Mouse (Mus musculus) forebrain, embryonic 12.5 days (tissue): ENCODE data around the gene Naaladl1. TPM values are rescaled to one million over a fixed set of nuclear protein-coding genes. Genes with fewer than 3 reads are reported as not detected.

Experiments
- ATAC-seq: fragments of 200-750 bp; cut with Nextera tagmentation; 2 replicates; pipeline ENCODE4 v1.8.0; 2017; ENCODE audit warnings: moderate TSS enrichment; ENCODE audit not compliant: low FRiP score
- H3K27ac ChIP-seq: fragments of 300-500 bp; sonication (generic); 2 replicates; pipeline ENCODE4 v1.5.1; 2016; ENCODE audit warnings: mild to moderate bottlenecking
- H3K27me3 ChIP-seq: fragments of 300-500 bp; sonication (generic); 2 replicates; pipeline ENCODE4 v1.6.1; 2016; ENCODE audit warnings: mild to moderate bottlenecking
- H3K36me3 ChIP-seq: fragments of 300-500 bp; sonication (generic); replicated peaks from 2 replicates; pipeline ENCODE4 v1.6.1; 2016; ENCODE audit warnings: mild to moderate bottlenecking
- H3K4me1 ChIP-seq: fragments of 300-500 bp; sonication (generic); 2 replicates; pipeline ENCODE4 v1.6.1; 2016
- H3K4me2 ChIP-seq: fragments of 300-500 bp; sonication (generic); 2 replicates; pipeline ENCODE4 v1.6.1; 2016; ENCODE audit warnings: mild to moderate bottlenecking, moderate library complexity
- H3K4me3 ChIP-seq: fragments of 300-500 bp; sonication (generic); replicated peaks from 2 replicates; pipeline ENCODE4 v1.5.1; 2016; ENCODE audit warnings: mild to moderate bottlenecking
- H3K9ac ChIP-seq: fragments of 300-500 bp; sonication (generic); 2 replicates; pipeline ENCODE4 v1.6.1; 2016; ENCODE audit warnings: mild to moderate bottlenecking
- H3K9me3 ChIP-seq: fragments of 300-500 bp; sonication (generic); 2 replicates; pipeline ENCODE4 v1.6.1; 2016
- WGBS: fragments of 180-500 bp; shearing (Covaris S2); methylation state at CpG from one replicate; pipeline ENCODE4 v1.1.7; 2016; 5-methylcytosine and 5-hydroxymethylcytosine counted together
- polyA plus RNA-seq: library from polyadenylated mRNA; unstranded; fragments of >200 nt; fragmentation: Nextera tagmentation; extraction: Ambion mirVana; gene quantifications from 2 replicates; pipeline ENCODE4 v1.2.1, GENCODE M21; 2016

Naaladl1 gene
- polyA plus RNA-seq, 1 experiment from 2014 or later, result 1.2 TPM

GRCm38 (mm10) chr19:6140678-6141393 lies 35.3 kb downstream of the Naaladl1 start, which contains the start of gene Batf2:
TSS of gene Batf2 (plus strand) at chr19:6140983.
- Histone ChIP-seq H3K27ac (peak within 1 kb of the TSS; percentile 99), H3K4me1 (peaks cover 15% of the 10 kb centered on the region), H3K9me3 (0 out of 2 replicates have a peak, but pooled peaks cover 3% of the 10 kb centered on the region), H3K36me3 (peaks cover 19% of the 10 kb centered on the region), H3K4me3 (peak within 1 kb of the TSS; percentile 73), H3K4me2 (peak within 1 kb of the TSS; percentile 92), H3K27me3 (no peaks in the 10 kb centered on the region), H3K9ac (peak within 1 kb of the TSS; percentile 80)
- ATAC-seq, result peak; percentile 93
- under 1% methylated on average over 40 of the region's 68 CpGs for WGBS

DNA sequence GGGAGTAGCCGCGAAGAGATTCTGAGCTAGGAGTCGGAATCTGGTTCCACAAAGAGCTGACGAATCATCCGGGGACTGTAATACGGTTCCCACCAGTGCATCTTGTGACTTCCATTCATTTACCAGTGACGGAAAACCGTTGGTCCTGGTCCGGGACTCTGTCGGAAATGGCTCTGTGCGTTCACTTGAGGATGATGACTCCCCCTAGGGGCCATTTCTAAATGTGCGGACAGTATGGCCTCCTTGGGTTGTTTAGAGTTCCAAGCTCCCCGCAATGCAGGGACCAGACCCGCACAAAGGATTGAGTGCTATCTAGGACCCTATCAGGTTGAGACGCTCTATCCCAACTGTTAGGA lies 35.8 kb downstream of the Naaladl1 start, which contains the start of gene Arl2:
Arl2 (minus strand) TSS at position 155 of the 356 bp plus-strand sequence.
- Histone ChIP-seq H3K9me3 (0 out of 2 replicates have a peak, but pooled peaks cover 3% of the 10 kb centered on the region), H3K4me2 (peak within 1 kb of the TSS; percentile 92), H3K27ac (peak within 1 kb of the TSS; percentile 99), H3K27me3 (no peaks in the 10 kb centered on the region), H3K9ac (peak within 1 kb of the TSS; percentile 80), H3K4me3 (peak within 1 kb of the TSS; percentile 73), H3K36me3 (peaks cover 14% of the 10 kb centered on the region), H3K4me1 (peaks cover 15% of the 10 kb centered on the region)
- peak; percentile 81 for ATAC-seq
- under 1% methylated on average over 15 of the region's 15 CpGs for WGBS

GRCm38 (mm10) chr19:6144842-6145241 lies 39.3 kb downstream of the Naaladl1 start:
- WGBS, result 75% methylated on average over 5 of the region's 5 CpGs

GRCm38 (mm10) chr19:6155174-6155573 lies 49.6 kb downstream of the Naaladl1 start:
- H3K27me3 ChIP-seq, result no peaks in the 10 kb centered on the region
- no peak overlapping the region for H3K4me3 ChIP-seq
- ATAC-seq, result no peak
- H3K4me2 ChIP-seq, result no peak overlapping the region
- H3K4me1 ChIP-seq, result no peaks in the 10 kb centered on the region
- H3K9ac ChIP-seq, result no peak overlapping the region
- H3K36me3 ChIP-seq, result no peaks in the 10 kb centered on the region
- H3K9me3 ChIP-seq, result no peaks in the 10 kb centered on the region
- H3K27ac ChIP-seq, result no peak overlapping the region
- WGBS, result 84% methylated on average over 9 of the region's 9 CpGs

More at GRCm38 (mm10) chr19:6144842-6145241, 39.3 kb downstream of the Naaladl1 start:
- 0 out of 2 replicates have a peak, but pooled peaks cover 3% of the 10 kb centered on the region for H3K9me3 ChIP-seq
- no peak overlapping the region for H3K27ac ChIP-seq
- H3K27me3 ChIP-seq, result no peaks in the 10 kb centered on the region
- peaks cover 11% of the 10 kb centered on the region for H3K4me1 ChIP-seq
- no peak overlapping the region for H3K9ac ChIP-seq
- no peak overlapping the region for H3K4me3 ChIP-seq
- no peak for ATAC-seq
- no peak overlapping the region for H3K4me2 ChIP-seq
- no peaks in the 10 kb centered on the region for H3K36me3 ChIP-seq

GRCm38 (mm10) chr19:6156372-6156771 lies 50.8 kb downstream of the Naaladl1 start:
- Histone ChIP-seq H3K4me3 (no peak overlapping the region), H3K4me1 (no peaks in the 10 kb centered on the region), H3K27ac (no peak overlapping the region), H3K36me3 (no peaks in the 10 kb centered on the region), H3K9ac (no peak overlapping the region), H3K9me3 (no peaks in the 10 kb centered on the region), H3K4me2 (no peak overlapping the region), H3K27me3 (no peaks in the 10 kb centered on the region)
- ATAC-seq, result no peak
- WGBS, result 68% methylated on average over 8 of the region's 8 CpGs

DNA sequence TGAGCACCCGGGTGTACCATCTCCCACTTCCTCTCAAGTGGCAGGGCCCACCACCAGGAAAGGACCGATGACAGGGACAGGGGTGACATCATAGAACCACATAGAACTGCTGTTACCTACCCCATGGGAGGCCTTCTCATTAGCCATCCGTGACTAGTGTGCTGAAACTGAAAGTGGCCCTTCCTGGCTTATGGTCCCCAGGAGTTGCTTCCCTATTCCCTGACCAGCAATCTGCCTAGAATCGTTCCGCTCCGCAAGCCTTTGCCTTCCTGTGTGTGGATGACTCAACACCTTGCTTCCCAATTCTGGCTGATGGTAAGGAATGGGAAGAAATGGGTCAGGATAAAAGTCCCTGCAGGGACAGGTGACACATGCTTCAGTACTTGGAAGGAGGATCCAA lies 51.6 kb downstream of the Naaladl1 start:
- no peak overlapping the region for H3K4me2 ChIP-seq
- ATAC-seq, result no peak
- H3K9me3 ChIP-seq, result no peaks in the 10 kb centered on the region
- no peak overlapping the region for H3K4me3 ChIP-seq
- no peak overlapping the region for H3K27ac ChIP-seq
- 78% methylated on average over 6 of the region's 6 CpGs for WGBS
- no peaks in the 10 kb centered on the region for H3K36me3 ChIP-seq
- no peaks in the 10 kb centered on the region for H3K27me3 ChIP-seq
- H3K4me1 ChIP-seq, result no peaks in the 10 kb centered on the region
- no peak overlapping the region for H3K9ac ChIP-seq

DNA sequence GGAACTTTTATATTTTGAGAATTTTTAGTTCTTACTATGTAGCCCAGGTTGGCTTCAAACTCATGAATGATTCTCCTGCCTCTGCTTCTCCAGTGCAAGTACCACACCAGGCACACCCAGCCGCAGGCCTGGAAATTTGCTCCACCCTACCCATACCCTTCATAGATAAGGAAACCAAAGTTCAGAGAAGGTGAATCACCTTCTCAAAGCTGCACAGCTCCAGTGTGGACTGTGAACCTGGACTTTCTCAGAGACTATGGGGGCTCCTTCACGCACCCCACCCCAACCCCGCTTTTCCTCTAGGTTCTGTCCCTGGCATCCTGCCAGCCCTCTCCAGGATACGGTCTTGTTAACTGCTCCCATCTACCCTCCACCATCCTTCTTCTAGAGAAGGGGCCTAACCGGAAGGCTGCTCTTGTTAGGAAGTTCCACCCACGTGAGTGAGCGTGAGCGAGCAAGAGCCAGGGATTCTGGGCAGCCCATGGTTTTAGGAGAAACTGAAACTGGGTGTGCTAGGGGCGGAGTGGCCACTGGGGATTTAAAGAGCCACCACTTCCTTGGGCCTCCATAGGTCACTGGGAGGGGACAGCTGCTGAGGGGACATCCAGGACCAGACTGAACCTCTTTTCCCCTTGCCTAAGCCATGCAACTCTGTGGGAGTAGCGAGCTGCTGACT lies 58.4 kb downstream of the Naaladl1 start:
- no peak overlapping the region for H3K4me2 ChIP-seq
- WGBS, result 79% methylated on average over 10 of the region's 10 CpGs
- H3K9me3 ChIP-seq, result no peaks in the 10 kb centered on the region
- no peak overlapping the region for H3K9ac ChIP-seq
- no peak overlapping the region for H3K27ac ChIP-seq
- no peaks in the 10 kb centered on the region for H3K36me3 ChIP-seq
- 0 out of 2 replicates have a peak, but pooled peaks cover 7% of the 10 kb centered on the region for H3K27me3 ChIP-seq
- no peaks in the 10 kb centered on the region for H3K4me1 ChIP-seq
- H3K4me3 ChIP-seq, result no peak overlapping the region
- no peak for ATAC-seq

Other genes with a start within 250 kb of the Naaladl1 start
- 25.6 and 25.9 TPM in 2 replicates for gene Frmd8, start 230.5 kb upstream of the Naaladl1 start, polyA plus RNA-seq
- gene Slc25a45, start 228.0 kb upstream of the Naaladl1 start, polyA plus RNA-seq, result 1.3 and 1.8 TPM in 2 replicates
- gene Tigd3, start 211.6 kb upstream of the Naaladl1 start, polyA plus RNA-seq, result 11.1 and 12.8 TPM in 2 replicates
- 184 and 203 TPM in 2 replicates for gene Dpf2, start 192.8 kb upstream of the Naaladl1 start, polyA plus RNA-seq
- 2.2 TPM in 2 replicates for gene Cdc42ep2, start 181.0 kb upstream of the Naaladl1 start, polyA plus RNA-seq
- 76.8 and 80.4 TPM in 2 replicates for gene Pola2, start 141.6 kb upstream of the Naaladl1 start, polyA plus RNA-seq
- gene Slc22a20, start 119.6 kb upstream of the Naaladl1 start, polyA plus RNA-seq, result not detected in 2 replicates
- gene Capn1, start 89.9 kb upstream of the Naaladl1 start, polyA plus RNA-seq, result 2.0 and 3.2 TPM in 2 replicates
- 26.4 and 31.3 TPM in 2 replicates for gene Syvn1, start 59.2 kb upstream of the Naaladl1 start, polyA plus RNA-seq
- 74.7 and 76.7 TPM in 2 replicates for gene Mrpl49, start 48.0 kb upstream of the Naaladl1 start, polyA plus RNA-seq
- 652 and 668 TPM in 2 replicates for gene Fau, start 47.9 kb upstream of the Naaladl1 start, polyA plus RNA-seq
- 30.8 and 35.4 TPM in 2 replicates for gene Znhit2, start 44.6 kb upstream of the Naaladl1 start, polyA plus RNA-seq
- gene Tm7sf2, start 37.4 kb upstream of the Naaladl1 start, polyA plus RNA-seq, result 31.7 and 32.8 TPM in 2 replicates
- 66.0 and 70.8 TPM in 2 replicates for gene Vps51, start 28.6 kb upstream of the Naaladl1 start, polyA plus RNA-seq
- not detected in 2 replicates for gene Tmem262, start 25.7 kb upstream of the Naaladl1 start, polyA plus RNA-seq
- 2.0 and 2.4 TPM in 2 replicates for gene Gm28374, start 23.5 kb upstream of the Naaladl1 start, polyA plus RNA-seq
- 66.1 and 74.9 TPM in 2 replicates for gene Zfpl1, start 20.8 kb upstream of the Naaladl1 start, polyA plus RNA-seq
- gene Cdca5, start 20.8 kb upstream of the Naaladl1 start, polyA plus RNA-seq, result 54.5 and 57.4 TPM in 2 replicates
- gene AC131692.1, start 11.4 kb upstream of the Naaladl1 start, polyA plus RNA-seq, result 0.42 and 0.62 TPM in 2 replicates
- 55.2 and 56.6 TPM in 2 replicates for gene Sac3d1, start 12.9 kb downstream of the Naaladl1 start, polyA plus RNA-seq
- gene Snx15, start 22.5 kb downstream of the Naaladl1 start, polyA plus RNA-seq, result 24.6 and 26.0 TPM in 2 replicates
- not detected in 2 replicates for gene Batf2, start 35.2 kb downstream of the Naaladl1 start, polyA plus RNA-seq
- gene Arl2, start 35.8 kb downstream of the Naaladl1 start, polyA plus RNA-seq, result 77.4 and 80.5 TPM in 2 replicates
- not detected in 2 replicates for gene Majin, start 78.6 kb downstream of the Naaladl1 start, polyA plus RNA-seq
- gene Gpha2, start 120.6 kb downstream of the Naaladl1 start, polyA plus RNA-seq, result 0.70 and 0.91 TPM in 2 replicates
- 51.8 and 52.4 TPM in 2 replicates for gene Ppp2r5b, start 130.1 kb downstream of the Naaladl1 start, polyA plus RNA-seq
- 12.0 and 14.2 TPM in 2 replicates for gene Atg2a, start 135.9 kb downstream of the Naaladl1 start, polyA plus RNA-seq
- gene Ehd1, start 170.9 kb downstream of the Naaladl1 start, polyA plus RNA-seq, result 86.6 and 89.0 TPM in 2 replicates
- 0.36 and 0.38 TPM in 2 replicates for gene Cdc42bpg, start 200.7 kb downstream of the Naaladl1 start, polyA plus RNA-seq
- 97.1 and 107 TPM in 2 replicates for gene Men1, start 229.2 kb downstream of the Naaladl1 start, polyA plus RNA-seq
- 14.4 and 15.1 TPM in 2 replicates for gene Map4k2, start 235.4 kb downstream of the Naaladl1 start, polyA plus RNA-seq